Mouse (Mus musculus) cerebellum, adult 2 months (tissue): ENCODE data around the gene Csrp3. TPM values are rescaled to one million over a fixed set of nuclear protein-coding genes. Genes with fewer than 3 reads are reported as not detected.

ENCODE experiments used
- DNase-seq, 2 experiments: peaks; one replicate each; pipeline ENCODE4 v3.0.0; 2021
- H3K27ac ChIP-seq: fragments of 200-500 bp; 2 replicates; pipeline ENCODE4 v1.5.1; 2012; ENCODE audit warnings: low read length, control low read depth, inconsistent platforms; ENCODE audit not compliant: insufficient read depth
- H3K27me3 ChIP-seq: fragments of 200-500 bp; 2 replicates; pipeline ENCODE4 v1.6.1; 2012; ENCODE audit warnings: inconsistent platforms, mild to moderate bottlenecking, low read length, moderate library complexity; ENCODE audit not compliant: control insufficient read depth, insufficient read depth
- H3K4me1 ChIP-seq: fragments of 200-500 bp; 2 replicates; pipeline ENCODE4 v1.6.1; 2011; ENCODE audit warnings: low read length; ENCODE audit not compliant: control insufficient read depth, insufficient read depth
- H3K4me3 ChIP-seq: fragments of 200-500 bp; replicated peaks from 2 replicates; pipeline ENCODE3; 2011; ENCODE audit warnings: mild to moderate bottlenecking, low read depth, low read length, control low read depth; ENCODE audit not compliant: insufficient read depth
- CTCF ChIP-seq: fragments of 200-500 bp; IDR thresholded peaks from 2 replicates; pipeline ENCODE4 v1.5.1; 2011; ENCODE audit warnings: low read depth, mild to moderate bottlenecking, control low read depth, low read length, moderate library complexity, borderline replicate concordance; ENCODE audit not compliant: insufficient read depth
- POLR2A ChIP-seq: fragments of 200-500 bp; IDR thresholded peaks from 2 replicates; pipeline ENCODE4 v1.6.1; 2011; ENCODE audit warnings: low read length, control low read depth, borderline replicate concordance; ENCODE audit not compliant: insufficient read depth
- whole genome bisulfite sequencing: fragments of 180-500 bp; shearing (Covaris S2); methylation state at CpG from one replicate; pipeline ENCODE4 v1.1.7; 2018; 5-methylcytosine and 5-hydroxymethylcytosine counted together
- polyA plus RNA-seq: library from polyadenylated mRNA; depleted of rRNA; stranded (reverse); fragments of >200 nt; gene quantifications from 2 replicates; pipeline ENCODE4 v1.2.3, GENCODE M21; 2012

The Csrp3 gene
- polyA plus RNA-seq, 1 experiment = not detected

GRCm38 (mm10) chr7:48877786-48878390 is 30.1 kb upstream of the Csrp3 start:
- WGBS = 80% methylated on average over 15 of the region's 15 CpGs
- H3K27me3 ChIP-seq = peaks cover 1% of the 10 kb centered on the region; the same call in 1 of the 2 replicates
- no peak overlapping the region for H3K4me3 ChIP-seq
- H3K27ac ChIP-seq = no peak overlapping the region
- no peak for TF ChIP-seq POLR2A
- TF ChIP-seq CTCF = no peak
- peaks cover 3% of the 10 kb centered on the region; the same call in 1 of the 2 replicates for H3K4me1 ChIP-seq
- no peak for DNase-seq

DNA sequence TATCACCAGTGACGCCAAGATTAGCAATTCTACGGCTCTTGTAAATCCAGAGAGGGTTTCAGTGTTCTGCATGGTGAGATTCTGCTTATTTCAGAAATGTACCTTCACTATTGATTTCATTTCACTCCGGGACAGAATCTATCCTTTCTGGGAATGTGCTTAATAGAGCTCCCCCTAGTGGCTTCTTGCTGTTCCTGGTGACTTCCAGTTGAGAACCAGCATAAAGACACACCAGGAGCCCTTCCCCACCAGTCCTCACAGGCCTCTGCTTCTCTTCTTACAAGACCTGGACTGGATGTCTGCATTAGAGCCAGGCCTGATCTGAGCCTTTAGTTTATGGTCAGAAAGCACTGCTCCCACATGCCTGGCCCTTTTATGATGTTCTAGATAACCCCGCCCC is 28.7 kb upstream of the Csrp3 start:
- Histone ChIP-seq H3K4me1 (no peaks in the 10 kb centered on the region), H3K27ac (no peak overlapping the region), H3K27me3 (no peaks in the 10 kb centered on the region; the same call in 1 of the 2 replicates), H3K4me3 (no peak overlapping the region)
- peak in 1 of 2 experiments; percentile 59 for DNase-seq
- WGBS = 67% methylated on average over 4 of the region's 4 CpGs
- TF ChIP-seq CTCF = peak; percentile 57
- no peak for TF ChIP-seq POLR2A

DNA sequence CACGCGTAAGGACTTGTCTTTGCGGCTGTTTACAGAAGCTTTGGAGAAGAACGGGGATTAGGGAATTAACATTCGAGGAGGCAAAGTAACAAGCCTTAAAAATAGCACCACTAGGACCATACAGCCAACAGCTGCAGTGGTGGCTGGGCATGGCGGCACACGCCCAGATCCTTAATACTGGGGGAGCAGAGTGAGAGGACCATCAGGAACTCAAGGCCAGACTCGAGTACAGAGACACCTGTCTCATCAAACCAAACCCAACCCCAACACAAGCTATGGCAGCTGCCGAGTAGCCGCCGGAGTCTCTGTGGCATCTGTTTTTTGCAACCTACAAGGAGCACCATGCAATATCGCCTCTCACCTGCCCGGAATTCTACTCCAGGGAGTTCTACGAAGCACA is 27.3 kb upstream of the Csrp3 start:
- Histone ChIP-seq H3K27ac (no peak overlapping the region), H3K4me1 (no peaks in the 10 kb centered on the region), H3K27me3 (no peaks in the 10 kb centered on the region), H3K4me3 (no peak overlapping the region)
- no peak for DNase-seq
- WGBS = 89% methylated on average over 14 of the region's 14 CpGs
- TF ChIP-seq CTCF (no peak), POLR2A (no peak)

GRCm38 (mm10) chr7:48871292-48871691 is 23.5 kb upstream of the Csrp3 start:
- TF ChIP-seq POLR2A = no peak
- TF ChIP-seq CTCF = no peak
- DNase-seq = no peak
- no peaks in the 10 kb centered on the region for H3K4me1 ChIP-seq
- WGBS = 92% methylated on average over 11 of the region's 11 CpGs
- H3K27me3 ChIP-seq = no peaks in the 10 kb centered on the region
- no peak overlapping the region for H3K4me3 ChIP-seq
- no peak overlapping the region for H3K27ac ChIP-seq

- Histone ChIP-seq H3K27ac (no peak overlapping the region), H3K27me3 (no peaks in the 10 kb centered on the region), H3K4me1 (no peaks in the 10 kb centered on the region), H3K4me3 (no peak overlapping the region)
- 91% methylated on average over 21 of the region's 21 CpGs for WGBS
- TF ChIP-seq CTCF (no peak), POLR2A (no peak)
- no peak for DNase-seq
Observed at GRCm38 (mm10) chr7:48870579-48871180, 22.8 kb upstream of the Csrp3 start.

DNA sequence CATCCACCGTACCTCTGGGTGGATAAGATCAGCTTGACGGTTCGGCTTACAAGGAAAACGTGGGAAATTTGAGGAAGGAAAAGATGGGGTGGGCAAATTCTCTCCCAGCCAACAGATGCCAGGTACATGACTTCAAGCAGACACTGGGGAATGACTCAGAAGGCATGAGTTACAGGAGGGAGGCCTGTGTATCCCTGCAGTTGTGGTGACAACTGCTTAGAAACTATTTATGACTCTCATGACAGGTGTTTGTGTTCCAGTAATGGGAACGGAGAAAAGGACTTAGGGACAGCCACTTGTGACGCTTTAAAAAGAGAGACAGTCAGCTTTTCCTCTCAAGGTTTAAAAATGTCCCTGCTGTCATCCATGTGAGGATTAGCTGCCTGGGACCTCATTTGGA is 22.3 kb upstream of the Csrp3 start:
- H3K27ac ChIP-seq = no peak overlapping the region
- H3K27me3 ChIP-seq = no peaks in the 10 kb centered on the region
- H3K4me1 ChIP-seq = no peaks in the 10 kb centered on the region
- TF ChIP-seq CTCF = no peak
- H3K4me3 ChIP-seq = no peak overlapping the region
- DNase-seq = no peak
- 94% methylated on average over 6 of the region's 6 CpGs for WGBS

GRCm38 (mm10) chr7:48867576-48867975 is 19.7 kb upstream of the Csrp3 start:
- H3K4me1 ChIP-seq = no peaks in the 10 kb centered on the region
- DNase-seq = no peak
- TF ChIP-seq CTCF (no peak), POLR2A (no peak)
- no peaks in the 10 kb centered on the region for H3K27me3 ChIP-seq
- no peak overlapping the region for H3K27ac ChIP-seq
- WGBS = 66% methylated on average over 18 of the region's 18 CpGs
- H3K4me3 ChIP-seq = no peak overlapping the region
